Mouse (Mus musculus) embryonic fibroblast, embryonic 13.5 days (primary cell): Measurements from ENCODE around the gene Oxct2b.

ENCODE experiments used
- CTCF ChIP-seq: IDR thresholded peaks from 2 replicates; pipeline ENCODE4 v1.5.1; 2011; ENCODE audit warnings: mild to moderate bottlenecking, control low read depth, low read length, moderate library complexity, borderline replicate concordance; ENCODE audit not compliant: insufficient read depth
- POLR2A ChIP-seq: IDR thresholded peaks from 2 replicates; pipeline ENCODE4 v1.6.1; 2011; ENCODE audit warnings: low read depth, mild to moderate bottlenecking, control low read depth, low read length, moderate library complexity

DNA sequence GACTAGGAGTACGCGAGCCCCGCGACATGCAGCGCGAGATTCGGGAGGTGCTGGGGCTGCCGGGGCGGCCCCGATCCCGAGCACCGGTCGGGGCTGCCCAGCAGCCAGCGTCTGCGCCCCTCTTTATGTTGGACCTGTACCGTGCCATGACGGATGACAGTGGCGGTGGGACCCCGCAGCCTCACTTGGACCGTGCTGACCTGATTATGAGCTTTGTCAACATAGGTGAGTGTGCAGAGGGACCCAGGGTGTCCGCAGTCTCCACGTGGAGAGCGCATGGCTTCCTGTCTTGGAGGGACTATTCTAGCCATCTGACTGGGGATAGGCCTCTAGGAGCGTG, 10.6 kb upstream of the Oxct2b start:
- TF ChIP-seq CTCF (no peak), POLR2A (no peak)
